Mouse (Mus musculus) kidney, embryonic 14.5 days (tissue): Measurements from ENCODE around the gene Mzf1. TPM values are rescaled to one million over a fixed set of nuclear protein-coding genes. Genes with fewer than 3 reads are reported as not detected.

Experiments
- ATAC-seq: fragments of 200-750 bp; cut with Nextera tagmentation; 2 replicates; pipeline ENCODE4 v1.8.0; 2017; ENCODE audit warnings: moderate number of reproducible peaks, mild to moderate bottlenecking, moderate TSS enrichment, moderate library complexity; ENCODE audit not compliant: low FRiP score, low TSS enrichment
- H3K27ac ChIP-seq: fragments of 300-500 bp; sonication (generic); 2 replicates; pipeline ENCODE4 v1.5.1; 2014; ENCODE audit warnings: low read depth, mild to moderate bottlenecking, low read length, moderate library complexity, mixed read lengths
- H3K27me3 ChIP-seq: fragments of 300-500 bp; sonication (generic); 2 replicates; pipeline ENCODE4 v1.6.1; 2014; ENCODE audit warnings: mild to moderate bottlenecking, low read length; ENCODE audit not compliant: control insufficient read depth, insufficient read depth
- H3K36me3 ChIP-seq: fragments of 300-500 bp; sonication (generic); 2 replicates; pipeline ENCODE4 v1.6.1; 2014; ENCODE audit warnings: low read length, mixed read lengths; ENCODE audit not compliant: control insufficient read depth, insufficient read depth
- H3K4me1 ChIP-seq: fragments of 300-500 bp; sonication (generic); 2 replicates; pipeline ENCODE4 v1.6.1; 2014; ENCODE audit warnings: low read length, mixed read lengths; ENCODE audit not compliant: control insufficient read depth, insufficient read depth
- H3K4me2 ChIP-seq: fragments of 300-500 bp; sonication (generic); replicated peaks from 2 replicates; pipeline ENCODE4 v1.6.1; 2014; ENCODE audit warnings: low read depth, mild to moderate bottlenecking, low read length
- H3K4me3 ChIP-seq: fragments of 300-500 bp; sonication (generic); 2 replicates; pipeline ENCODE4 v1.5.1; 2014; ENCODE audit warnings: mild to moderate bottlenecking, low read length
- H3K9ac ChIP-seq: fragments of 300-500 bp; sonication (generic); 2 replicates; pipeline ENCODE4 v1.6.1; 2014; ENCODE audit warnings: low read depth, mild to moderate bottlenecking, low read length, moderate library complexity
- H3K9me3 ChIP-seq: fragments of 300-500 bp; sonication (generic); 2 replicates; pipeline ENCODE4 v1.6.1; 2016; ENCODE audit warnings: low read length; ENCODE audit not compliant: control insufficient read depth
- WGBS: fragments of 180-500 bp; shearing (Covaris S2); extraction: QIAGEN DNeasy Blood & Tissue Kit; methylation state at CpG from one replicate; pipeline ENCODE4 v1.1.7; 2014; 5-methylcytosine and 5-hydroxymethylcytosine counted together
- polyA plus RNA-seq: library from polyadenylated mRNA; unstranded; fragments of >200 nt; fragmentation: Nextera tagmentation; extraction: Ambion mirVana; gene quantifications from 2 replicates; pipeline ENCODE4 v1.2.1, GENCODE M21; 2014

Mzf1 gene
- polyA plus RNA-seq, 1 experiment from 2014 or later = 3.2 TPM

DNA sequence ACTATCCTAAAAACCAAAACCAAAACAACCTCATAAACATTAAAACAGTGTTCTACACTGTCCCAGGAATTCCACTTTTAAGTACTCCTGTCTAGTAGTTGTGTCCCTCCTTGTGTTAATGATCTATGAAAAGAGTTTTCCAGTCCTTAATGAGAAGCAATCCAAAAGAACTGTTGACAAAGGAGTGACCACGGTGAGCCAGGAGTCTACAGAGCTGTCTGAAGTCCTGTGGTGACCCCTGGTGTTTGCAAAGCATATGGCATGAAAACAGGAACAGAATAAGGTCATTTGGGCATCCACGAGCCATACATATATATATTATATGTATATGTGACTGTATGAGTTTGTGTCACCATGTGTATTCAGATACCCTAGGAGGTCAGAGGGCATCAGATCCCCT, 8.5 kb downstream of the Mzf1 start:
- peak; percentile 59 for ATAC-seq
- 2% methylated on average over 2 of the region's 2 CpGs for WGBS

DNA sequence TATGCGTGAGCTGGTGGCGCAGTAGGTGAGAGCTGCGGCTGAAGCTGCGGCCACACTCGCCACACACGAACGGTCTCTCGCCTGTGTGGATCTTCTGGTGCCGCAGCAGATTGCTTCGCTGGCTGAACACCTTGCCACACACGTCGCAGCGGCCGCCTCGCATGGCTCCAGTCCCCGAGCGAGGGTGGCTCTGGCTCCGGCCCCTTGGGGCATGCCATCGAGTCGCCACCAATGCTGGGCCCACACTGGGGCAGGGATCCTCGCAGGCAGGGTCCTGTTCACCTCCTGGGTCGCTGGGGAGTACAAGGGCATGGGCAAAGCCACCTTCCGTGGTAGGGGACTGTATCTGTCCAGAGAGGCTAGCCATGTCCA, 10.3 kb downstream of the Mzf1 start:
- H3K4me2 ChIP-seq = peak overlapping the region; percentile 95
- peaks cover 32% of the 10 kb centered on the region for H3K27me3 ChIP-seq
- H3K36me3 ChIP-seq = no peaks in the 10 kb centered on the region
- H3K4me1 ChIP-seq = peaks cover 13% of the 10 kb centered on the region; the same call in 1 of the 2 replicates
- H3K9me3 ChIP-seq = peaks cover 5% of the 10 kb centered on the region; the same call in 1 of the 2 replicates
- 2% methylated on average over 23 of the region's 23 CpGs for WGBS
- ATAC-seq = peak; percentile 5; the same call in 1 of the 2 replicates
- H3K9ac ChIP-seq = peak overlapping the region; percentile 77
- no peak overlapping the region for H3K27ac ChIP-seq
- H3K4me3 ChIP-seq = peak overlapping the region; percentile 48

More for the DNA sequence above, 8.5 kb downstream of the Mzf1 start:
- no peak overlapping the region for H3K4me2 ChIP-seq
- no peak overlapping the region for H3K27ac ChIP-seq
- peaks cover 32% of the 10 kb centered on the region for H3K27me3 ChIP-seq
- H3K9me3 ChIP-seq = peaks cover 5% of the 10 kb centered on the region; the same call in 1 of the 2 replicates
- H3K9ac ChIP-seq = no peak overlapping the region
- peaks cover 13% of the 10 kb centered on the region; the same call in 1 of the 2 replicates for H3K4me1 ChIP-seq
- H3K4me3 ChIP-seq = no peak overlapping the region
- H3K36me3 ChIP-seq = no peaks in the 10 kb centered on the region

DNA sequence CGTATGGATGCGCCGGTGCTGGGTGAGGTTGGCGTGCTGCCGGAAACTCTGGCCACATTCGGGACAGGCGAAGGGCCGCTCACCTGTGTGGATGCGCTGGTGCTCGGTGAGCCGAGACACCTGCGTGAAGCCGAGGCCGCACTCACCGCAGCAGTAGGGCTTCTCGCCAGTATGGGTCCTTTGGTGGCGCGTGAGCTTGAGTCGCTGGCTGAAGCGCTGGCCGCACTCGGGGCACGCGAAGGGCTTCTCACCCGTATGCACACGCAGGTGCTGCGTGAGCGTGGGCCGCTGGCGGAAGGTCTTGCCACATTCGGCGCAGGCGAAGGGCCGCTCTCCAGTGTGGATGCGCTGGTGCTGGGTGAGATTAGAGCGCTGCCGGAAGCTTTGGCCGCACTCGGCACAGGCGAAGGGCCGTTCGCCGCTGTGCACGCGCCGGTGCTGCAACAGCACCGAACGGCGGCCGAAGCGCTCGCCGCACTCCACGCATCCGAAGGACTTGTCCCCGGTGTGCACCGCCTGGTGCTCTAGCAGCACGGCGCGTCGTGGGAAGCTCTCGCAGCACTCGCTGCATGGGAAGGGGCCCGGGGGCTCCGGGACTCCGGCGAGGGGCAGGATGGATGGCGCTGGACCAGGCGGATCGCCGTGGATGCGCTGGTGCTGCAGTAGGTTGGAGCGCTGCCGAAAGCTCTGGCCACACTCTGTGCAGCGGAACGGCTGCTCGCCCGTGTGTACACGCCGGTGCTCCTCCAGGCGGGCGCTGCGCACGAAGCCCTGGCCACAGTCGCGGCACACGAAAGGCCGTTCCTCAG, 10.9 kb downstream of the Mzf1 start:
- Histone ChIP-seq H3K27ac (no peak overlapping the region), H3K4me1 (peaks cover 16% of the 10 kb centered on the region; the same call in 1 of the 2 replicates), H3K9me3 (peaks cover 5% of the 10 kb centered on the region; the same call in 1 of the 2 replicates), H3K4me3 (peak overlapping the region; percentile 48), H3K36me3 (no peaks in the 10 kb centered on the region), H3K9ac (peak overlapping the region; percentile 77), H3K27me3 (peaks cover 32% of the 10 kb centered on the region), H3K4me2 (peak overlapping the region; percentile 95)
- peak; percentile 54 for ATAC-seq
- 5% methylated on average over 88 of the region's 88 CpGs for WGBS

- H3K36me3 ChIP-seq = no peaks in the 10 kb centered on the region
- ATAC-seq = no peak
- peaks cover 5% of the 10 kb centered on the region; the same call in 1 of the 2 replicates for H3K9me3 ChIP-seq
- H3K4me1 ChIP-seq = peaks cover 17% of the 10 kb centered on the region; the same call in 1 of the 2 replicates
- H3K4me2 ChIP-seq = peak overlapping the region; percentile 95
- H3K9ac ChIP-seq = 0 out of 2 replicates have a peak overlapping the region, but pooled peaks have one; percentile 77
- H3K27ac ChIP-seq = no peak overlapping the region
- 44% methylated on average over 16 of the region's 16 CpGs for WGBS
- peaks cover 32% of the 10 kb centered on the region for H3K27me3 ChIP-seq
- peak overlapping the region; percentile 48 for H3K4me3 ChIP-seq
Measured at GRCm38 (mm10) chr7:13043120-13043444, 11.5 kb downstream of the Mzf1 start.

DNA sequence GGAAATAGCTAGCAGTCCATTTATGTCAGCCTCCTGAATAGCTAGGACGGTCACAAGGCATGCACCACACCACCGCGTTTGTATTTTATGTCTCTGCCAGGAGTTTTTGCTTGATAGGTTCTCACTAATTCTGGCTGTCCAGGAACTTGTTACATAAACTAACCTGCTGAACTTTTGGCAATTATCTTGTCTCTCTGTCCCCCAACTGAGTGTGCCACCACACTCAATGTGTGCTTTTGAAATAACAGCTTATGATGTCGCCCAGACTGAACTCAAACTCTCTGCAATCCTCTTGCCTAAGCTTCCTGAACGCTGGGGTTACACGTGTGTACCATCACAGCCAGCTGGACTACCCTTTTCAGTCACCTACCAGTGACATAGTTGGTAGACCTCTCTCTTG, 12.1 kb downstream of the Mzf1 start:
- no peak overlapping the region for H3K27ac ChIP-seq
- no peak overlapping the region for H3K4me3 ChIP-seq
- H3K36me3 ChIP-seq = no peaks in the 10 kb centered on the region
- H3K4me2 ChIP-seq = no peak overlapping the region
- peaks cover 17% of the 10 kb centered on the region; the same call in 1 of the 2 replicates for H3K4me1 ChIP-seq
- peaks cover 5% of the 10 kb centered on the region; the same call in 1 of the 2 replicates for H3K9me3 ChIP-seq
- 78% methylated on average over 6 of the region's 6 CpGs for WGBS
- ATAC-seq = no peak
- peaks cover 32% of the 10 kb centered on the region for H3K27me3 ChIP-seq
- H3K9ac ChIP-seq = no peak overlapping the region

DNA sequence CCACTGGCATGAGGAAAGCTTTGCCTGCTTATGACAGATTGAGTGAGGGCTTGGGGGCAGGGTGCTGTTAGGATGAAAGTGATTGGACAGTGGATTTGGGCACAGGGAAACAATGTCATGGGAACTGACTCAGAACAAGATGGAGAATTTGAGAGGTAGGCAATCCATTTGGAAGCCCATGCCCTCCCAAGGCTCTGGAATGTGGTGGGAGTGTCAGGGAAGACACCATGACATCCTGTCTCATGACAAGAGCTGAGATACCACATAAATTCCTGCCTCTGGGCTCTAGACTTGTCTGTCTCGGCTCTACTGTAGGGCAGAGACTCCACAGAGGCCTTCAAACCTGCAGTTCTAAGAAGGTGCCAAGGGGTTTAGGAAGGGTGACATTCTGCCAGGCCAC, 13.3 kb downstream of the Mzf1 start:
- ATAC-seq = no peak
- no peak overlapping the region for H3K27ac ChIP-seq
- peaks cover 32% of the 10 kb centered on the region for H3K27me3 ChIP-seq
- H3K4me3 ChIP-seq = no peak overlapping the region
- H3K4me2 ChIP-seq = no peak overlapping the region
- peaks cover 2% of the 10 kb centered on the region for H3K36me3 ChIP-seq
- peaks cover 5% of the 10 kb centered on the region; the same call in 1 of the 2 replicates for H3K9me3 ChIP-seq
- no peak overlapping the region for H3K9ac ChIP-seq
- 55% methylated on average over 1 of the region's 1 CpGs for WGBS
- peaks cover 23% of the 10 kb centered on the region for H3K4me1 ChIP-seq

DNA sequence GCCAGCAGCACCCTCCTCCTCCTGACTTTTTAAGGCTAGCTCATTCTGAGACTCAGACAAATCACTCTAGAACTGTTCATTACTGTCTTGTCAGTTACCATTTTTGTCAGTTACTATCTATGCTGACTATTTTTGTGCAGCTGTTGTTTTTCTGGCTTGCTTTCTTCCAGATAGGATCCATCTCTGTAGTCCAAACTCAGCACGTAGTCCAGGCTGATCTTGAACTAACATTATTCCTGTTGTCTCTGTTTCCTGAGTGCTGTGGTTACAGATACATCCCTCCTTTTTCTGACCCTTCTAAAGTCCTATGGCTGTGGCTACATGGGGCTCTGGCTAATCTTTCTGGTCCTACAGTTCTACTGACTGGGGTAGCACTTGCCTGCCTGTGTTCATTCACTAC, 15.4 kb downstream of the Mzf1 start:
- ATAC-seq = no peak
- no peak overlapping the region for H3K27ac ChIP-seq
- 85% methylated on average over 1 of the region's 1 CpGs for WGBS

GRCm38 (mm10) chr7:13038621-13039169, 15.9 kb downstream of the Mzf1 start:
- no peak for ATAC-seq
- H3K4me1 ChIP-seq = peaks cover 23% of the 10 kb centered on the region
- H3K27ac ChIP-seq = peak overlapping the region; percentile 99
- WGBS = 23% methylated on average over 15 of the region's 15 CpGs
- H3K9ac ChIP-seq = peak overlapping the region; percentile 95
- peaks cover 17% of the 10 kb centered on the region for H3K36me3 ChIP-seq
- peak overlapping the region; percentile 85 for H3K4me2 ChIP-seq
- peak overlapping the region; percentile 82 for H3K4me3 ChIP-seq
- peaks cover 5% of the 10 kb centered on the region; the same call in 1 of the 2 replicates for H3K9me3 ChIP-seq
- peaks cover 16% of the 10 kb centered on the region for H3K27me3 ChIP-seq

More for the DNA sequence above, 15.4 kb downstream of the Mzf1 start:
- peaks cover 17% of the 10 kb centered on the region for H3K36me3 ChIP-seq
- H3K4me3 ChIP-seq = peak overlapping the region; percentile 82; the same call in 1 of the 2 replicates
- peak overlapping the region; percentile 95; the same call in 1 of the 2 replicates for H3K9ac ChIP-seq
- peaks cover 5% of the 10 kb centered on the region; the same call in 1 of the 2 replicates for H3K9me3 ChIP-seq
- H3K27me3 ChIP-seq = peaks cover 21% of the 10 kb centered on the region
- H3K4me2 ChIP-seq = peak overlapping the region; percentile 85
- peaks cover 23% of the 10 kb centered on the region for H3K4me1 ChIP-seq
